ENCODE assay signal across 15 mouse cellular contexts in the genomic region with DNA sequence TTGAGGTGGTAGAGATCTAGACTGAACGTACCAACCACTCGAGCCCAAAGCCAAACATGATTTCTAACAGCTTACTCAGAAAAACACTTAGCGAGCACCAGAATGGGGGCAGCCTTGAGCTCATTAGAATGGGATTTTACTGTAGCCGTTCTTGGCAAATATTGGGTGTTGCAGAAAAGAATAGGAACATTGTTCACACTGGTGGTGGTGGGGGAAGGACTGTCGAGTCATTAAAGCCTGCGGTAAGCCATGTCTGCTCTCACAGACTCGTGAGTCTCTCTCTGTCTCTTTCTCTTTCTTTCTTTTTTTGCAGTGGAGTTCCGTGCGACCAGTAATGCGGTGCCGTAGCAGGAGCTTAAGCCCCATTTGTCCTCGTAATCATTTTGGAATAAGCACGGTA. TPM values are rescaled to one million over a fixed set of nuclear protein-coding genes. Genes with fewer than 3 reads are reported as not detected.
DNase-seq lines count a peak whose midpoint lies in the region; ATAC-seq and TF ChIP-seq lines count a peak whose summit lies in the region.
"Had no signal": no experiment of that assay in that cellular context is flagged by ENCODE, and none has a peak within 500 bp of the region (broad histone marks: within the 10 kb centered on the region; RNA-seq: fewer than 3 reads in every experiment).

No protein-coding gene starts in this region.

- WGBS in lung, embryonic 15.5 days, result 54% methylated on average over 13 of the region's 13 CpGs
- 59% methylated on average over 13 of the region's 13 CpGs for WGBS in midbrain, postnatal 0 days

- H3K9me3 ChIP-seq in lung, embryonic 15.5 days, result no peaks in the 10 kb centered on the region
- H3K9me3 ChIP-seq in midbrain, postnatal 0 days (ENCODE audit: low read length), result no peaks in the 10 kb centered on the region
- H3K9me3 ChIP-seq: heart, embryonic 10.5 days; hindbrain, embryonic 10.5 days; neural tube, embryonic 13.5 days had no signal

- peak overlapping the region; percentile 13 for H3K4me3 ChIP-seq in lung, embryonic 15.5 days
- H3K4me3 ChIP-seq in midbrain, postnatal 0 days (ENCODE audit: low read depth, low read length), result no peak overlapping the region
- H3K4me3 ChIP-seq: heart, embryonic 10.5 days; hindbrain, embryonic 10.5 days; neural tube, embryonic 13.5 days had no signal

- TF ChIP-seq CTCF in midbrain, postnatal 0 days (IDR thresholded peaks at IDR 0.05), result no peak

- H3K4me2 ChIP-seq in lung, embryonic 15.5 days, result peak overlapping the region; percentile 23; the same call in 1 of the 2 replicates
- no peak overlapping the region for H3K4me2 ChIP-seq in midbrain, postnatal 0 days (ENCODE audit: low read depth, low read length, poor library complexity, severe bottlenecking)
- H3K4me2 ChIP-seq: liver, embryonic 11.5 days; neural tube, embryonic 13.5 days had no signal

- no peaks in the 10 kb centered on the region for H3K4me1 ChIP-seq in lung, embryonic 15.5 days
- H3K4me1 ChIP-seq in midbrain, postnatal 0 days (ENCODE audit: insufficient read depth, low read length), result no peaks in the 10 kb centered on the region
- H3K4me1 ChIP-seq: heart, embryonic 10.5 days; neural tube, embryonic 13.5 days had no signal

- no peak overlapping the region for H3K27ac ChIP-seq in lung, embryonic 15.5 days
- H3K27ac ChIP-seq in midbrain, postnatal 0 days (ENCODE audit: low read depth, low read length), result no peak overlapping the region
- H3K27ac ChIP-seq: heart, embryonic 10.5 days; hindbrain, embryonic 10.5 days; neural tube, embryonic 13.5 days had no signal

- no peak for DNase-seq in lung, postnatal 25 days (ENCODE audit: low spot score)
- DNase-seq in fibroblast of lung, adult 2 months (ENCODE audit: low read depth), result peak; percentile 87
- DNase-seq in layer of hippocampus, adult 18-20 months (ENCODE audit: low spot score in 2 of 2), result peak; percentile 31 to 70
- DNase-seq in midbrain, postnatal 0 days (ENCODE audit: low spot score), result peak; percentile 8
- DNase-seq in cerebellum, adult 11 months, result no peak
- no peak for DNase-seq in thymus, postnatal 0 days (ENCODE audit: low spot score)
- DNase-seq: adrenal gland, postnatal 14 days; thymus, adult 2 months had no signal

- no peak for ATAC-seq in lung, embryonic 15.5 days (ENCODE audit: borderline replicate concordance, extremely low read depth, low FRiP score, low TSS enrichment)
- no peak for ATAC-seq in midbrain, postnatal 0 days (ENCODE audit: low FRiP score)
- ATAC-seq: intestine, postnatal 0 days had no signal

- H3K9ac ChIP-seq in lung, embryonic 15.5 days, result no peak overlapping the region
- H3K9ac ChIP-seq in midbrain, postnatal 0 days (replicated peaks; ENCODE audit: low read length, poor library complexity, severe bottlenecking), result no peak overlapping the region
- H3K9ac ChIP-seq: neural tube, embryonic 13.5 days had no signal

- H3K27me3 ChIP-seq in lung, embryonic 15.5 days, result no peaks in the 10 kb centered on the region; the same call in 1 of the 2 replicates
- H3K27me3 ChIP-seq in midbrain, postnatal 0 days (ENCODE audit: insufficient read depth, low read length), result no peaks in the 10 kb centered on the region
- H3K27me3 ChIP-seq: neural tube, embryonic 13.5 days had no signal

- no peaks in the 10 kb centered on the region for H3K36me3 ChIP-seq in lung, embryonic 15.5 days
- H3K36me3 ChIP-seq in midbrain, postnatal 0 days (ENCODE audit: insufficient read depth, low read length), result no peaks in the 10 kb centered on the region
- H3K36me3 ChIP-seq: heart, embryonic 10.5 days; hindbrain, embryonic 10.5 days; neural tube, embryonic 13.5 days had no signal

RNA-seq across cellular contexts. Expression of a gene that starts 25.4 kb away (rescaled TPM):
- 1.8 and 2.8 TPM in 2 replicates for polyA plus RNA-seq in lung, embryonic 15.5 days (2015; fragmentation: Nextera tagmentation; extraction: Ambion mirVana)
- 1 to 10 TPM; 1.1 to 1.2 TPM for total RNA-seq in layer of hippocampus, adult 18-20 months (2021)
- 1.6 and 1.9 TPM in 2 replicates for total RNA-seq in midbrain, postnatal 0 days (2014; rRNA removed)
- polyA plus RNA-seq in midbrain, postnatal 0 days (2015; fragmentation: Nextera tagmentation; extraction: Ambion mirVana), result 0.63 and 0.69 TPM in 2 replicates
- polyA plus RNA-seq in thymus, postnatal 0 days (2015; fragmentation: Nextera tagmentation; extraction: Ambion mirVana), result 0.17 and 0.27 TPM in 2 replicates
- total RNA-seq: adrenal gland, postnatal 14 days had no signal
- polyA plus RNA-seq: frontal cortex, adult 2 months; heart, embryonic 10.5 days; liver, embryonic 11.5 days had no signal

RNA-seq across cellular contexts. Expression of a gene that starts 29.0 kb away (rescaled TPM):
- 28.3 and 28.9 TPM in 2 replicates for polyA plus RNA-seq in lung, embryonic 15.5 days (2015; fragmentation: Nextera tagmentation; extraction: Ambion mirVana)
- 10 to 100 TPM; 43.0 to 45.5 TPM for total RNA-seq in layer of hippocampus, adult 18-20 months (2021)
- total RNA-seq in midbrain, postnatal 0 days (2014; rRNA removed), result 24.7 TPM in 2 replicates
- polyA plus RNA-seq in midbrain, postnatal 0 days (2015; fragmentation: Nextera tagmentation; extraction: Ambion mirVana), result 49.7 and 53.5 TPM in 2 replicates
- polyA plus RNA-seq in thymus, postnatal 0 days (2015; fragmentation: Nextera tagmentation; extraction: Ambion mirVana), result 9.5 and 11.0 TPM in 2 replicates

RNA-seq across cellular contexts. Expression of a gene that starts 44.3 kb away (rescaled TPM):
- polyA plus RNA-seq in lung, embryonic 15.5 days (2015; fragmentation: Nextera tagmentation; extraction: Ambion mirVana), result 0.16 TPM in 1 of 2 replicates, not detected in the other
- not detected for total RNA-seq in layer of hippocampus, adult 18-20 months (2021)
- total RNA-seq in midbrain, postnatal 0 days (2014; rRNA removed), result not detected in 2 replicates
- not detected in 2 replicates for polyA plus RNA-seq in midbrain, postnatal 0 days (2015; fragmentation: Nextera tagmentation; extraction: Ambion mirVana)
- 0.44 and 0.64 TPM in 2 replicates for polyA plus RNA-seq in thymus, postnatal 0 days (2015; fragmentation: Nextera tagmentation; extraction: Ambion mirVana)
- total RNA-seq: adrenal gland, postnatal 14 days had no signal
- polyA plus RNA-seq: hindbrain, embryonic 10.5 days; neural tube, embryonic 13.5 days had no signal

Comparison
In these comparisons a context has a peak if more than half of its experiments do, and no peak if none do; other contexts are left out.
1. DNase-seq: peak in fibroblast of lung, adult 2 months (single experiment), layer of hippocampus, adult 18-20 months (2 of 2) and midbrain, postnatal 0 days (single experiment); none in lung, postnatal 25 days (single experiment), cerebellum, adult 11 months (single experiment) and thymus, postnatal 0 days (single experiment).